Mouse (Mus musculus) layer of hippocampus, adult 11-12 months (tissue): ENCODE measurements around the gene Pcsk2.

ENCODE experiments used
- DNase-seq: peaks from one replicate; pipeline ENCODE4 v3.0.0; 2022; ENCODE audit warnings: low spot score

Gene Pcsk2

GRCm38 (mm10) chr2:143545758-143546246, at the start of gene Pcsk2:
Pcsk2 (plus strand) TSS chr2:143546156.
- DNase-seq, result peak; percentile 82

GRCm38 (mm10) chr2:143500845-143501244, 45.1 kb upstream of the Pcsk2 start:
- DNase-seq, result no peak

GRCm38 (mm10) chr2:143501760-143502159, 44.2 kb upstream of the Pcsk2 start:
- DNase-seq, result no peak

GRCm38 (mm10) chr2:143502203-143502602, 43.8 kb upstream of the Pcsk2 start:
- DNase-seq, result no peak

GRCm38 (mm10) chr2:143536485-143536884, 9.5 kb upstream of the Pcsk2 start:
- DNase-seq, result no peak

GRCm38 (mm10) chr2:143545299-143545751, 631 bp upstream of the Pcsk2 start:
- DNase-seq, result peak; percentile 27

- DNase-seq, result peak; percentile 25
These were observed 656 bp downstream of the Pcsk2 start for GRCm38 (mm10) chr2:143546412-143547211.

- peak; percentile 30 for DNase-seq
These were observed 1.5 kb downstream of the Pcsk2 start for GRCm38 (mm10) chr2:143547251-143548090.

GRCm38 (mm10) chr2:143560384-143560783, 14.4 kb downstream of the Pcsk2 start:
- DNase-seq, result no peak

GRCm38 (mm10) chr2:143565062-143565461, 19.1 kb downstream of the Pcsk2 start:
- DNase-seq, result no peak

GRCm38 (mm10) chr2:143565961-143566360, 20.0 kb downstream of the Pcsk2 start:
- DNase-seq, result no peak

- no peak for DNase-seq
These were observed 39.4 kb downstream of the Pcsk2 start for GRCm38 (mm10) chr2:143585341-143585740.

- no peak for DNase-seq
These were observed 44.4 kb downstream of the Pcsk2 start for GRCm38 (mm10) chr2:143590398-143590797.

GRCm38 (mm10) chr2:143603071-143603470, 57.1 kb downstream of the Pcsk2 start:
- DNase-seq, result no peak

GRCm38 (mm10) chr2:143603871-143604512, 58.0 kb downstream of the Pcsk2 start:
- DNase-seq, result no peak

GRCm38 (mm10) chr2:143610355-143611331, 64.7 kb downstream of the Pcsk2 start:
- no peak for DNase-seq

GRCm38 (mm10) chr2:143613466-143613865, 67.5 kb downstream of the Pcsk2 start:
- no peak for DNase-seq

GRCm38 (mm10) chr2:143614775-143615174, 68.8 kb downstream of the Pcsk2 start:
- DNase-seq, result no peak

- DNase-seq, result no peak
These were observed 75.0 kb downstream of the Pcsk2 start for GRCm38 (mm10) chr2:143620916-143621315.

GRCm38 (mm10) chr2:143623916-143624315, 78.0 kb downstream of the Pcsk2 start:
- DNase-seq, result no peak

- no peak for DNase-seq
These were observed 97.3 kb downstream of the Pcsk2 start for GRCm38 (mm10) chr2:143643305-143643704.
